Mouse (Mus musculus): ENCODE measurements at regions not wholly inside any gene's neighbourhood (a gene's known extent, or its start where the extent isn't known, plus 50 kb on each side); places are given as distances from the start of the nearest gene placed in this dataset.

- in situ Hi-C loops (cut with MboI, MseI) = no loop called here
These were observed 180.2 kb downstream of the Rybp start for GRCm38 (mm10) chr6:100107066-100107465.

- in situ Hi-C loops (cut with MboI, MseI) = no loop called here
These were observed 186.6 kb downstream of the Rybp start for GRCm38 (mm10) chr6:100100565-100101133.

- in situ Hi-C loops (cut with MboI, MseI) = no loop called here
These were observed 190.7 kb downstream of the Rybp start for GRCm38 (mm10) chr6:100096393-100097125.

GRCm38 (mm10) chr6:100094653-100095217 is 192.6 kb downstream of the Rybp start:
- in situ Hi-C loops (cut with MboI, MseI) = no loop called here

GRCm38 (mm10) chr6:100092870-100093269 is 194.4 kb downstream of the Rybp start:
- in situ Hi-C loops (cut with MboI, MseI) = no loop called here

GRCm38 (mm10) chr6:100091815-100092214 is 195.5 kb downstream of the Rybp start:
- in situ Hi-C loops (cut with MboI, MseI) = no loop called here

- in situ Hi-C loops (cut with MboI, MseI) = no loop called here
These were observed 198.7 kb downstream of the Rybp start for GRCm38 (mm10) chr6:100088576-100088975.

GRCm38 (mm10) chr6:100086807-100087206 is 200.5 kb downstream of the Rybp start:
- in situ Hi-C loops (cut with MboI, MseI) = no loop called here

- in situ Hi-C loops (cut with MboI, MseI) = no loop called here
These were observed 201.3 kb downstream of the Rybp start for GRCm38 (mm10) chr6:100085981-100086380.

GRCm38 (mm10) chr6:100083868-100084477 is 203.3 kb downstream of the Rybp start:
- in situ Hi-C loops (cut with MboI, MseI) = no loop called here

- in situ Hi-C loops (cut with MboI, MseI) = no loop called here
These were observed 204.2 kb downstream of the Rybp start for GRCm38 (mm10) chr6:100083127-100083526.

- in situ Hi-C loops (cut with MboI, MseI) = no loop called here
These were observed 212.5 kb downstream of the Rybp start for GRCm38 (mm10) chr6:100074672-100075335.

GRCm38 (mm10) chr6:100072261-100072968 is 214.9 kb downstream of the Rybp start:
- in situ Hi-C loops (cut with MboI, MseI) = no loop called here

- in situ Hi-C loops (cut with MboI, MseI) = no loop called here
These were observed 218.1 kb downstream of the Rybp start for GRCm38 (mm10) chr6:100069151-100069550.

GRCm38 (mm10) chr6:100067273-100067672 is 220.0 kb downstream of the Rybp start:
- in situ Hi-C loops (cut with MboI, MseI) = no loop called here

- in situ Hi-C loops (cut with MboI, MseI) = no loop called here
These were observed 221.7 kb downstream of the Rybp start for GRCm38 (mm10) chr6:100065586-100065985.

- in situ Hi-C loops (cut with MboI, MseI) = no loop called here
These were observed 224.3 kb downstream of the Rybp start for GRCm38 (mm10) chr6:100062961-100063360.

GRCm38 (mm10) chr6:100059803-100060202 is 227.5 kb downstream of the Rybp start:
- in situ Hi-C loops (cut with MboI, MseI) = no loop called here

GRCm38 (mm10) chr6:100055980-100056379 is 231.3 kb downstream of the Rybp start:
- in situ Hi-C loops (cut with MboI, MseI) = no loop called here

- in situ Hi-C loops (cut with MboI, MseI) = no loop called here
These were observed 234.1 kb downstream of the Rybp start for GRCm38 (mm10) chr6:100052955-100053795.

- in situ Hi-C loops (cut with MboI, MseI) = no loop called here
These were observed 234.9 kb downstream of the Rybp start for GRCm38 (mm10) chr6:100052406-100052805.
